Mouse (Mus musculus) forebrain, embryonic 12.5 days (tissue): ENCODE data around the gene Ankrd26. TPM values are rescaled to one million over a fixed set of nuclear protein-coding genes. Genes with fewer than 3 reads are reported as not detected.

ENCODE experiments used
- ATAC-seq: fragments of 200-750 bp; cut with Nextera tagmentation; 2 replicates; pipeline ENCODE4 v1.8.0; 2017; ENCODE audit warnings: moderate TSS enrichment; ENCODE audit not compliant: low FRiP score
- H3K27ac ChIP-seq: fragments of 300-500 bp; sonication (generic); 2 replicates; pipeline ENCODE4 v1.5.1; 2016; ENCODE audit warnings: mild to moderate bottlenecking
- H3K27me3 ChIP-seq: fragments of 300-500 bp; sonication (generic); 2 replicates; pipeline ENCODE4 v1.6.1; 2016; ENCODE audit warnings: mild to moderate bottlenecking
- H3K36me3 ChIP-seq: fragments of 300-500 bp; sonication (generic); replicated peaks from 2 replicates; pipeline ENCODE4 v1.6.1; 2016; ENCODE audit warnings: mild to moderate bottlenecking
- H3K4me1 ChIP-seq: fragments of 300-500 bp; sonication (generic); 2 replicates; pipeline ENCODE4 v1.6.1; 2016
- H3K4me2 ChIP-seq: fragments of 300-500 bp; sonication (generic); 2 replicates; pipeline ENCODE4 v1.6.1; 2016; ENCODE audit warnings: mild to moderate bottlenecking, moderate library complexity
- H3K4me3 ChIP-seq: fragments of 300-500 bp; sonication (generic); replicated peaks from 2 replicates; pipeline ENCODE4 v1.5.1; 2016; ENCODE audit warnings: mild to moderate bottlenecking
- H3K9ac ChIP-seq: fragments of 300-500 bp; sonication (generic); 2 replicates; pipeline ENCODE4 v1.6.1; 2016; ENCODE audit warnings: mild to moderate bottlenecking
- H3K9me3 ChIP-seq: fragments of 300-500 bp; sonication (generic); 2 replicates; pipeline ENCODE4 v1.6.1; 2016
- WGBS: fragments of 180-500 bp; shearing (Covaris S2); methylation state at CpG from one replicate; pipeline ENCODE4 v1.1.7; 2016; 5-methylcytosine and 5-hydroxymethylcytosine counted together
- polyA plus RNA-seq: library from polyadenylated mRNA; unstranded; fragments of >200 nt; fragmentation: Nextera tagmentation; extraction: Ambion mirVana; gene quantifications from 2 replicates; pipeline ENCODE4 v1.2.1, GENCODE M21; 2016

The Ankrd26 gene
- polyA plus RNA-seq, 1 experiment from 2014 or later: 25.8 TPM

- WGBS: 81% methylated on average over 15 of the region's 15 CpGs
- H3K4me2 ChIP-seq: no peak overlapping the region
- ATAC-seq: no peak
- H3K27me3 ChIP-seq: 0 out of 2 replicates have a peak, but pooled peaks cover 18% of the 10 kb centered on the region
- H3K27ac ChIP-seq: no peak overlapping the region
- H3K36me3 ChIP-seq: peaks cover 12% of the 10 kb centered on the region
- no peaks in the 10 kb centered on the region for H3K9me3 ChIP-seq
- no peak overlapping the region for H3K9ac ChIP-seq
- H3K4me3 ChIP-seq: no peak overlapping the region
- no peaks in the 10 kb centered on the region for H3K4me1 ChIP-seq
Observed at GRCm38 (mm10) chr6:118462069-118462705, 99.8 kb downstream of the Ankrd26 start.

- Histone ChIP-seq H3K27ac (no peak overlapping the region), H3K9me3 (no peaks in the 10 kb centered on the region), H3K27me3 (0 out of 2 replicates have a peak, but pooled peaks cover 4% of the 10 kb centered on the region), H3K4me2 (no peak overlapping the region), H3K4me3 (no peak overlapping the region), H3K9ac (no peak overlapping the region), H3K36me3 (no peaks in the 10 kb centered on the region), H3K4me1 (peaks cover 12% of the 10 kb centered on the region)
- no peak for ATAC-seq
- 90% methylated on average over 1 of the region's 1 CpGs for WGBS
Observed at GRCm38 (mm10) chr6:118457726-118458125, 104.3 kb downstream of the Ankrd26 start.

- Histone ChIP-seq H3K27ac (peak within 1 kb of the TSS; percentile 96), H3K4me1 (peaks cover 12% of the 10 kb centered on the region), H3K36me3 (no peaks in the 10 kb centered on the region), H3K9me3 (no peaks in the 10 kb centered on the region), H3K4me3 (peak within 1 kb of the TSS; percentile 72), H3K27me3 (0 out of 2 replicates have a peak, but pooled peaks cover 3% of the 10 kb centered on the region), H3K9ac (peak within 1 kb of the TSS; percentile 84), H3K4me2 (peak within 1 kb of the TSS; percentile 69)
- under 1% methylated on average over 43 of the region's 43 CpGs for WGBS
- ATAC-seq: peak; percentile 96
Observed at GRCm38 (mm10) chr6:118455042-118455631, 106.9 kb downstream of the Ankrd26 start, which contains the start of gene Zfp248. Gene Zfp248 (minus strand): TSS chr6:118455528.

- H3K27ac ChIP-seq: no peak overlapping the region
- peak overlapping the region; percentile 72 for H3K4me3 ChIP-seq
- H3K27me3 ChIP-seq: 0 out of 2 replicates have a peak, but pooled peaks cover 3% of the 10 kb centered on the region
- peak overlapping the region; percentile 84 for H3K9ac ChIP-seq
- H3K9me3 ChIP-seq: no peaks in the 10 kb centered on the region
- no peaks in the 10 kb centered on the region for H3K36me3 ChIP-seq
- peak overlapping the region; percentile 69 for H3K4me2 ChIP-seq
- H3K4me1 ChIP-seq: peaks cover 12% of the 10 kb centered on the region
- 48% methylated on average over 8 of the region's 8 CpGs for WGBS
- ATAC-seq: no peak; the same call in 1 of the 2 replicates
Observed at GRCm38 (mm10) chr6:118454452-118454851, 107.6 kb downstream of the Ankrd26 start.

Other genes with a start within 250 kb of the Ankrd26 start
- gene Bms1, start 142.8 kb downstream of the Ankrd26 start, polyA plus RNA-seq: 45.4 and 46.2 TPM in 2 replicates
- gene Zfp248, start 106.7 kb downstream of the Ankrd26 start, polyA plus RNA-seq: 12.3 and 12.7 TPM in 2 replicates
- gene Zfp9, start 82.9 kb downstream of the Ankrd26 start, polyA plus RNA-seq: 8.5 and 9.7 TPM in 2 replicates